Mouse (Mus musculus) forebrain, embryonic 13.5 days (tissue): ENCODE data around the gene Ankrd31. TPM values are rescaled to one million over a fixed set of nuclear protein-coding genes. Genes with fewer than 3 reads are reported as not detected.
"Not testable (repeated sequence)": the region's sequence is repeated elsewhere in the genome, so short reads cannot be mapped to it uniquely, and the experiment has no call there.

Experiments used
- ATAC-seq: fragments of 200-750 bp; cut with Nextera tagmentation; 2 replicates; pipeline ENCODE4 v1.8.0; 2017
- H3K27ac ChIP-seq: fragments of 300-500 bp; sonication (generic); 2 replicates; pipeline ENCODE4 v1.5.1; 2015; ENCODE audit warnings: inconsistent platforms, mild to moderate bottlenecking, moderate library complexity
- H3K27me3 ChIP-seq: fragments of 300-500 bp; sonication (generic); 2 replicates; pipeline ENCODE4 v1.6.1; 2015; ENCODE audit warnings: mild to moderate bottlenecking, inconsistent platforms
- H3K36me3 ChIP-seq: fragments of 300-500 bp; sonication (generic); 2 replicates; pipeline ENCODE4 v1.6.1; 2015; ENCODE audit warnings: mild to moderate bottlenecking, inconsistent platforms; ENCODE audit not compliant: poor library complexity, severe bottlenecking
- H3K4me1 ChIP-seq: fragments of 300-500 bp; sonication (generic); 2 replicates; pipeline ENCODE4 v1.6.1; 2015; ENCODE audit warnings: inconsistent platforms
- H3K4me2 ChIP-seq: fragments of 300-500 bp; sonication (generic); 2 replicates; pipeline ENCODE4 v1.6.1; 2015; ENCODE audit warnings: inconsistent platforms, mild to moderate bottlenecking, moderate library complexity
- H3K4me3 ChIP-seq: fragments of 300-500 bp; sonication (generic); 2 replicates; pipeline ENCODE4 v1.5.1; 2015; ENCODE audit warnings: mild to moderate bottlenecking, inconsistent platforms
- H3K9ac ChIP-seq: fragments of 300-500 bp; sonication (generic); 2 replicates; pipeline ENCODE4 v1.6.1; 2015; ENCODE audit warnings: mild to moderate bottlenecking, inconsistent platforms
- H3K9me3 ChIP-seq: fragments of 300-500 bp; sonication (generic); replicated peaks from 2 replicates; pipeline ENCODE4 v1.6.1; 2016; ENCODE audit warnings: inconsistent platforms
- WGBS: fragments of 180-500 bp; shearing (Covaris S2); methylation state at CpG from one replicate; pipeline ENCODE4 v1.1.7; 2015; 5-methylcytosine and 5-hydroxymethylcytosine counted together
- polyA plus RNA-seq: library from polyadenylated mRNA; unstranded; fragments of >200 nt; fragmentation: Nextera tagmentation; extraction: Ambion mirVana; gene quantifications from 2 replicates; pipeline ENCODE4 v1.2.1, GENCODE M21; 2015

Gene Ankrd31
- polyA plus RNA-seq, 1 experiment from 2014 or later = not detected

GRCm38 (mm10) chr13:96874071-96874470 is 126.0 kb downstream of the Ankrd31 start:
- H3K9me3 ChIP-seq = no peaks in the 10 kb centered on the region
- no peak overlapping the region for H3K9ac ChIP-seq
- no peak overlapping the region for H3K27ac ChIP-seq
- no peaks in the 10 kb centered on the region for H3K36me3 ChIP-seq
- no peak for ATAC-seq
- no peak overlapping the region for H3K4me3 ChIP-seq
- no peak overlapping the region for H3K4me2 ChIP-seq
- no peaks in the 10 kb centered on the region for H3K4me1 ChIP-seq
- no peaks in the 10 kb centered on the region for H3K27me3 ChIP-seq

GRCm38 (mm10) chr13:96878220-96879057 is 130.4 kb downstream of the Ankrd31 start:
- Histone ChIP-seq H3K9ac (no peak overlapping the region), H3K36me3 (no peaks in the 10 kb centered on the region), H3K27me3 (no peaks in the 10 kb centered on the region), H3K4me1 (no peaks in the 10 kb centered on the region), H3K27ac (no peak overlapping the region), H3K4me2 (no peak overlapping the region), H3K9me3 (no peaks in the 10 kb centered on the region), H3K4me3 (no peak overlapping the region)
- ATAC-seq = no peak
- 67% methylated on average over 12 of the region's 12 CpGs for WGBS

- Histone ChIP-seq H3K4me3 (no peak overlapping the region), H3K36me3 (no peaks in the 10 kb centered on the region), H3K4me2 (no peak overlapping the region), H3K4me1 (no peaks in the 10 kb centered on the region), H3K9ac (no peak overlapping the region), H3K9me3 (no peaks in the 10 kb centered on the region), H3K27ac (no peak overlapping the region), H3K27me3 (no peaks in the 10 kb centered on the region)
- 33% methylated on average over 1 of the region's 1 CpGs for WGBS
- ATAC-seq = no peak
Observed at GRCm38 (mm10) chr13:96884534-96884933, 136.5 kb downstream of the Ankrd31 start.

- Histone ChIP-seq H3K4me3 (no peak overlapping the region), H3K27ac (no peak overlapping the region), H3K36me3 (no peaks in the 10 kb centered on the region), H3K4me2 (no peak overlapping the region), H3K9ac (no peak overlapping the region), H3K4me1 (no peaks in the 10 kb centered on the region), H3K27me3 (no peaks in the 10 kb centered on the region), H3K9me3 (no peaks in the 10 kb centered on the region)
- no peak for ATAC-seq
- WGBS = 59% methylated on average over 2 of the region's 2 CpGs
Observed at GRCm38 (mm10) chr13:96889985-96890384, 141.9 kb downstream of the Ankrd31 start.

GRCm38 (mm10) chr13:96895144-96895543 is 147.1 kb downstream of the Ankrd31 start:
- Histone ChIP-seq H3K27ac (no peak overlapping the region), H3K4me1 (no peaks in the 10 kb centered on the region), H3K4me3 (no peak overlapping the region), H3K9me3 (no peaks in the 10 kb centered on the region), H3K36me3 (no peaks in the 10 kb centered on the region), H3K4me2 (no peak overlapping the region), H3K9ac (no peak overlapping the region), H3K27me3 (no peaks in the 10 kb centered on the region)
- ATAC-seq = no peak
- 84% methylated on average over 2 of the region's 2 CpGs for WGBS

GRCm38 (mm10) chr13:96906717-96907116 is 158.6 kb downstream of the Ankrd31 start:
- Histone ChIP-seq H3K36me3 (no peaks in the 10 kb centered on the region), H3K4me3 (no peak overlapping the region), H3K4me2 (no peak overlapping the region), H3K27me3 (no peaks in the 10 kb centered on the region), H3K27ac (no peak overlapping the region), H3K9ac (no peak overlapping the region), H3K4me1 (no peaks in the 10 kb centered on the region), H3K9me3 (no peaks in the 10 kb centered on the region)
- ATAC-seq = no peak
- WGBS = 56% methylated on average over 3 of the region's 3 CpGs

GRCm38 (mm10) chr13:96911202-96911601 is 163.1 kb downstream of the Ankrd31 start:
- no peak overlapping the region for H3K4me2 ChIP-seq
- WGBS = 88% methylated on average over 3 of the region's 3 CpGs
- no peak overlapping the region for H3K4me3 ChIP-seq
- no peaks in the 10 kb centered on the region for H3K4me1 ChIP-seq
- no peak for ATAC-seq
- H3K27me3 ChIP-seq = no peaks in the 10 kb centered on the region
- H3K27ac ChIP-seq = no peak overlapping the region
- H3K36me3 ChIP-seq = no peaks in the 10 kb centered on the region
- H3K9ac ChIP-seq = no peak overlapping the region
- no peaks in the 10 kb centered on the region for H3K9me3 ChIP-seq

- ATAC-seq, H3K9me3 ChIP-seq: not testable (repeated sequence)
Observed at GRCm38 (mm10) chr13:96923134-96923533, 175.1 kb downstream of the Ankrd31 start.

GRCm38 (mm10) chr13:96923999-96924961 is 176.2 kb downstream of the Ankrd31 start, which contains the start of gene Gcnt4:
Gene Gcnt4 (plus strand): TSS chr13:96924689.
- H3K27ac ChIP-seq = no peak within 1 kb of the TSS
- 9% methylated on average over 56 of the region's 56 CpGs for WGBS
- peak; percentile 79 for ATAC-seq

More at GRCm38 (mm10) chr13:96923134-96923533, 175.1 kb downstream of the Ankrd31 start:
- not testable (repeated sequence) for H3K27ac ChIP-seq, H3K36me3 ChIP-seq, H3K9ac ChIP-seq, H3K4me3 ChIP-seq, H3K4me2 ChIP-seq
- WGBS = over 99% methylated on average over 4 of the region's 4 CpGs
- Histone ChIP-seq H3K27me3 (peaks cover 40% of the 10 kb centered on the region), H3K4me1 (peaks cover 14% of the 10 kb centered on the region)

GRCm38 (mm10) chr13:96924985-96925745 is 177.1 kb downstream of the Ankrd31 start:
- Histone ChIP-seq H3K9me3 (no peaks in the 10 kb centered on the region), H3K27me3 (peaks cover 44% of the 10 kb centered on the region), H3K4me3 (peak overlapping the region; percentile 67), H3K9ac (peak overlapping the region; percentile 71), H3K4me1 (peaks cover 14% of the 10 kb centered on the region), H3K27ac (no peak overlapping the region), H3K4me2 (peak overlapping the region; percentile 100), H3K36me3 (no peaks in the 10 kb centered on the region)
- 2% methylated on average over 50 of the region's 53 CpGs for WGBS
- ATAC-seq = peak; percentile 67

More at GRCm38 (mm10) chr13:96923999-96924961, 176.2 kb downstream of the Ankrd31 start, which contains the start of gene Gcnt4:
- Histone ChIP-seq H3K4me1 (peaks cover 14% of the 10 kb centered on the region), H3K4me3 (peak within 1 kb of the TSS; percentile 67), H3K9ac (peak within 1 kb of the TSS; percentile 71), H3K36me3 (no peaks in the 10 kb centered on the region), H3K4me2 (peak within 1 kb of the TSS; percentile 100), H3K9me3 (no peaks in the 10 kb centered on the region), H3K27me3 (peaks cover 44% of the 10 kb centered on the region)

GRCm38 (mm10) chr13:96925991-96926725 is 178.1 kb downstream of the Ankrd31 start:
- no peak overlapping the region for H3K27ac ChIP-seq
- H3K36me3 ChIP-seq = no peaks in the 10 kb centered on the region
- H3K4me1 ChIP-seq = peaks cover 14% of the 10 kb centered on the region
- WGBS = 37% methylated on average over 10 of the region's 10 CpGs
- ATAC-seq = no peak
- H3K27me3 ChIP-seq = peaks cover 44% of the 10 kb centered on the region
- H3K9me3 ChIP-seq = no peaks in the 10 kb centered on the region; the same call in 1 of the 2 replicates
- H3K4me3 ChIP-seq = no peak overlapping the region
- peak overlapping the region; percentile 100; the same call in 1 of the 2 replicates for H3K4me2 ChIP-seq
- H3K9ac ChIP-seq = no peak overlapping the region
